Mouse (Mus musculus): ENCODE measurements around the gene Flad1. TPM values are rescaled to one million over a fixed set of nuclear protein-coding genes. Genes with fewer than 3 reads are reported as not detected.
A peak's percentile ranks its signal among the peaks of the same experiment; 100 is the strongest.

Flad1 gene
- polyA plus RNA-seq, 1 experiment: 39.1 TPM

GRCm38 (mm10) chr3:89382950-89383349 is 28.7 kb downstream of the Flad1 start:
- H3K36me3 ChIP-seq (ENCODE audit: control insufficient read depth, insufficient read depth, low read length): peaks cover 17% of the 10 kb centered on the region
- TF ChIP-seq CTCF (IDR thresholded peaks at IDR 0.05; ENCODE audit: extremely low read depth, insufficient read depth, insufficient read length, insufficient replicate concordance) (no peak), POLR2A (IDR thresholded peaks at IDR 0.05; ENCODE audit: low read depth, low read length) (no peak)
- H3K4me3 ChIP-seq (ENCODE audit: extremely low read depth, insufficient read depth, insufficient read length): no peak overlapping the region
- H3K4me1 ChIP-seq (ENCODE audit: control insufficient read depth, insufficient read depth, insufficient read length): peaks cover 39% of the 10 kb centered on the region
- peak overlapping the region; percentile 40 for H3K27ac ChIP-seq (ENCODE audit: insufficient read depth, low read length)
- no peak for DNase-seq (ENCODE audit: low read depth in 1 of 2, low spot score in 2 of 2)
- 85% methylated on average over 5 of the region's 5 CpGs for WGBS
- H3K27me3 ChIP-seq (ENCODE audit: control insufficient read depth, insufficient read depth, low read length): no peaks in the 10 kb centered on the region

GRCm38 (mm10) chr3:89382033-89382882 is 29.4 kb downstream of the Flad1 start:
- Histone ChIP-seq H3K27ac (ENCODE audit: insufficient read depth, low read length) (peak overlapping the region; percentile 40), H3K36me3 (ENCODE audit: control insufficient read depth, insufficient read depth, low read length) (peaks cover 17% of the 10 kb centered on the region), H3K27me3 (ENCODE audit: control insufficient read depth, insufficient read depth, low read length) (no peaks in the 10 kb centered on the region), H3K4me3 (ENCODE audit: extremely low read depth, insufficient read depth, insufficient read length) (no peak overlapping the region), H3K4me1 (ENCODE audit: control insufficient read depth, insufficient read depth, insufficient read length) (peaks cover 36% of the 10 kb centered on the region)
- TF ChIP-seq CTCF (IDR thresholded peaks at IDR 0.05; ENCODE audit: extremely low read depth, insufficient read depth, insufficient read length, insufficient replicate concordance) (no peak), POLR2A (IDR thresholded peaks at IDR 0.05; ENCODE audit: low read depth, low read length) (no peak)
- WGBS: 87% methylated on average over 9 of the region's 9 CpGs
- DNase-seq (ENCODE audit: low read depth in 1 of 2, low spot score in 2 of 2): no peak

- 93% methylated on average over 11 of the region's 11 CpGs for WGBS
- no peaks in the 10 kb centered on the region for H3K27me3 ChIP-seq (ENCODE audit: control insufficient read depth, insufficient read depth, low read length)
- TF ChIP-seq CTCF (IDR thresholded peaks at IDR 0.05; ENCODE audit: extremely low read depth, insufficient read depth, insufficient read length, insufficient replicate concordance) (no peak), POLR2A (IDR thresholded peaks at IDR 0.05; ENCODE audit: low read depth, low read length) (no peak)
- H3K27ac ChIP-seq (ENCODE audit: insufficient read depth, low read length): no peak overlapping the region
- no peak overlapping the region for H3K4me3 ChIP-seq (ENCODE audit: extremely low read depth, insufficient read depth, insufficient read length)
- peaks cover 36% of the 10 kb centered on the region for H3K4me1 ChIP-seq (ENCODE audit: control insufficient read depth, insufficient read depth, insufficient read length)
- peaks cover 19% of the 10 kb centered on the region for H3K36me3 ChIP-seq (ENCODE audit: control insufficient read depth, insufficient read depth, low read length)
- no peak for DNase-seq (ENCODE audit: low read depth in 1 of 2, low spot score in 2 of 2)
These were observed 30.4 kb downstream of the Flad1 start for GRCm38 (mm10) chr3:89381233-89381632.

- DNase-seq (ENCODE audit: low read depth in 1 of 2, low spot score in 2 of 2): no peak
- no peak for TF ChIP-seq CTCF (IDR thresholded peaks at IDR 0.05; ENCODE audit: extremely low read depth, insufficient read depth, insufficient read length, insufficient replicate concordance)
- no peak for TF ChIP-seq POLR2A (IDR thresholded peaks at IDR 0.05; ENCODE audit: low read depth, low read length)
- Histone ChIP-seq H3K36me3 (ENCODE audit: control insufficient read depth, insufficient read depth, low read length) (peaks cover 19% of the 10 kb centered on the region), H3K4me1 (ENCODE audit: control insufficient read depth, insufficient read depth, insufficient read length) (peaks cover 35% of the 10 kb centered on the region), H3K4me3 (ENCODE audit: extremely low read depth, insufficient read depth, insufficient read length) (no peak overlapping the region), H3K27ac (ENCODE audit: insufficient read depth, low read length) (no peak overlapping the region), H3K27me3 (ENCODE audit: control insufficient read depth, insufficient read depth, low read length) (no peaks in the 10 kb centered on the region)
- WGBS: 93% methylated on average over 18 of the region's 18 CpGs
These were observed 31.0 kb downstream of the Flad1 start for GRCm38 (mm10) chr3:89380711-89381110.

GRCm38 (mm10) chr3:89380291-89380690 is 31.4 kb downstream of the Flad1 start:
- H3K4me1 ChIP-seq (ENCODE audit: control insufficient read depth, insufficient read depth, insufficient read length): peaks cover 31% of the 10 kb centered on the region
- no peak for DNase-seq (ENCODE audit: low read depth in 1 of 2, low spot score in 2 of 2)
- no peaks in the 10 kb centered on the region for H3K27me3 ChIP-seq (ENCODE audit: control insufficient read depth, insufficient read depth, low read length)
- peak overlapping the region; percentile 69; the same call in 1 of the 2 replicates for H3K27ac ChIP-seq (ENCODE audit: insufficient read depth, low read length)
- no peak overlapping the region for H3K4me3 ChIP-seq (ENCODE audit: extremely low read depth, insufficient read depth, insufficient read length)
- H3K36me3 ChIP-seq (ENCODE audit: control insufficient read depth, insufficient read depth, low read length): peaks cover 19% of the 10 kb centered on the region
- no peak for TF ChIP-seq POLR2A (IDR thresholded peaks at IDR 0.05; ENCODE audit: low read depth, low read length)
- 92% methylated on average over 14 of the region's 14 CpGs for WGBS

- DNase-seq (ENCODE audit: low read depth in 1 of 2, low spot score in 2 of 2): peak in 1 of 2 experiments; percentile 40
- no peaks in the 10 kb centered on the region for H3K27me3 ChIP-seq (ENCODE audit: control insufficient read depth, insufficient read depth, low read length)
- TF ChIP-seq CTCF (IDR thresholded peaks at IDR 0.05; ENCODE audit: extremely low read depth, insufficient read depth, insufficient read length, insufficient replicate concordance) (no peak), POLR2A (IDR thresholded peaks at IDR 0.05; ENCODE audit: low read depth, low read length) (no peak)
- peaks cover 23% of the 10 kb centered on the region for H3K4me1 ChIP-seq (ENCODE audit: control insufficient read depth, insufficient read depth, insufficient read length)
- H3K4me3 ChIP-seq (ENCODE audit: extremely low read depth, insufficient read depth, insufficient read length): no peak overlapping the region
- peak overlapping the region; percentile 69 for H3K27ac ChIP-seq (ENCODE audit: insufficient read depth, low read length)
- 44% methylated on average over 31 of the region's 31 CpGs for WGBS
- H3K36me3 ChIP-seq (ENCODE audit: control insufficient read depth, insufficient read depth, low read length): peaks cover 19% of the 10 kb centered on the region
These were observed 32.1 kb downstream of the Flad1 start for GRCm38 (mm10) chr3:89379388-89380131.
